Mouse (Mus musculus) spleen, adult 2 months (tissue): ENCODE data around the gene Rbm43. TPM values are rescaled to one million over a fixed set of nuclear protein-coding genes. Genes with fewer than 3 reads are reported as not detected.

ENCODE experiments used
- DNase-seq, 2 experiments: peaks; one replicate each; pipeline versions ENCODE4 v3.0.0 to v3.0.0-alpha.2; 2012 to 2021; ENCODE audit warnings: low spot score in 2 of 2, low read depth in 1 of 2
- H3K27ac ChIP-seq: fragments of 200-500 bp; 2 replicates; pipeline ENCODE4 v1.5.1; 2012; ENCODE audit warnings: low read length, inconsistent platforms; ENCODE audit not compliant: insufficient read depth
- H3K27me3 ChIP-seq: fragments of 200-500 bp; 2 replicates; pipeline ENCODE4 v1.6.1; 2012; ENCODE audit warnings: mild to moderate bottlenecking, moderate library complexity, low read length, inconsistent platforms; ENCODE audit not compliant: control insufficient read depth, insufficient read depth
- H3K36me3 ChIP-seq: fragments of 200-500 bp; 2 replicates; pipeline ENCODE4 v1.6.1; 2012; ENCODE audit warnings: mild to moderate bottlenecking, low read length, inconsistent platforms; ENCODE audit not compliant: control insufficient read depth, insufficient read depth
- H3K4me1 ChIP-seq: fragments of 200-500 bp; 2 replicates; pipeline ENCODE4 v1.6.1; 2011; ENCODE audit warnings: inconsistent platforms; ENCODE audit not compliant: control insufficient read depth, insufficient read depth, insufficient read length
- H3K4me3 ChIP-seq: fragments of 200-500 bp; 2 replicates; pipeline ENCODE4 v1.5.1; 2011; ENCODE audit warnings: mild to moderate bottlenecking, inconsistent platforms; ENCODE audit not compliant: insufficient read depth, insufficient read length; ENCODE audit errors: extremely low read depth
- CTCF ChIP-seq: fragments of 200-500 bp; IDR thresholded peaks from 2 replicates; pipeline ENCODE4 v1.5.1; 2011; ENCODE audit warnings: mild to moderate bottlenecking, inconsistent platforms; ENCODE audit not compliant: insufficient read depth, insufficient read length, insufficient replicate concordance; ENCODE audit errors: extremely low read depth
- POLR2A ChIP-seq: fragments of 200-500 bp; IDR thresholded peaks from 2 replicates; pipeline ENCODE4 v1.6.1; 2011; ENCODE audit warnings: low read depth, low read length, inconsistent platforms
- WGBS: fragments of 180-500 bp; shearing (Covaris S2); methylation state at CpG from one replicate; pipeline ENCODE4 v1.1.7; 2018; 5-methylcytosine and 5-hydroxymethylcytosine counted together
- polyA plus RNA-seq: library from polyadenylated mRNA; depleted of rRNA; stranded (reverse); fragments of >200 nt; gene quantifications from 2 replicates; pipeline ENCODE4 v1.2.3, GENCODE M21; 2012

The Rbm43 gene
- polyA plus RNA-seq, 1 experiment, result 11.3 TPM

DNA sequence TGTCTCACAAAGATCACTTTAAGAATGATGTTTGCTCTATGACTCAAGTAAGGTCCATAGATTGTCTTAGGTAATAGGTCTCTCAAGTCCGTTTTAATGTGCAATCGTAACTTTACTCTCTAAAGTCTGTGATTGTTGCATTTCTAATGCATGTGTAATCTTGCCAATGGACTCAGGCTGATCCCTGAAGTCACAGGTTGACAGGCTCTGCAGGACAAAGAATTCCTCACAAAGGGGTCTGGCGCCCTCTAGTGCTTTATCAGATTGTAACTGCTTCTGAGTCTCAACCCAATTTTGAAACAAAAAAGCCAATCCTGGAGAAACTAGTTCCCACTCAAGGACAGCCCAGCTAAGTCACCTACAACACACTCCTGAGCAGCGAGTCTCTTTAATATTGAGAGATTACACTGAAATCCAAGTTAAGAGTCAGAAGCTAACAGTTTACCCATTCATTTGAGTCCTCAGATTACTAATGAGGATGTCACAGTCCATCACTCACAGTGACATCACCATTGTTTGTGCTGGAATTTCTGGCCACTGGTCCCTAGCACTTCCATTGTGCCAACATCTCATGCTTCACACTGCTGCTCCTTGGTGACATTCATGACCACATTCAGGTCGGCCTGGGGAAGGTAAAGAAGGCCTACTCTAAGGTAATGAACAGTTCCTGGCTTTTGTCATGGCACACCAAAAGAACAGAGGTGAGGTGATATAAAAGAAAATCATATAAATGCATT is 19.9 kb downstream of the Rbm43 start:
- Histone ChIP-seq H3K27me3 (no peaks in the 10 kb centered on the region), H3K27ac (no peak overlapping the region), H3K4me3 (no peak overlapping the region), H3K4me1 (no peaks in the 10 kb centered on the region), H3K36me3 (no peaks in the 10 kb centered on the region)
- TF ChIP-seq POLR2A (no peak), CTCF (peak; percentile 41; the same call in 1 of the 2 replicates)
- DNase-seq, result peak in 1 of 2 experiments; percentile 55
- WGBS, result 24% methylated on average over 5 of the region's 5 CpGs

GRCm38 (mm10) chr2:51914532-51914931 is 20.4 kb downstream of the Rbm43 start:
- no peak for TF ChIP-seq POLR2A
- no peak for TF ChIP-seq CTCF
- Histone ChIP-seq H3K4me3 (no peak overlapping the region), H3K4me1 (no peaks in the 10 kb centered on the region), H3K36me3 (no peaks in the 10 kb centered on the region), H3K27ac (no peak overlapping the region), H3K27me3 (no peaks in the 10 kb centered on the region)
- DNase-seq, result no peak
- WGBS, result 63% methylated on average over 7 of the region's 7 CpGs

DNA sequence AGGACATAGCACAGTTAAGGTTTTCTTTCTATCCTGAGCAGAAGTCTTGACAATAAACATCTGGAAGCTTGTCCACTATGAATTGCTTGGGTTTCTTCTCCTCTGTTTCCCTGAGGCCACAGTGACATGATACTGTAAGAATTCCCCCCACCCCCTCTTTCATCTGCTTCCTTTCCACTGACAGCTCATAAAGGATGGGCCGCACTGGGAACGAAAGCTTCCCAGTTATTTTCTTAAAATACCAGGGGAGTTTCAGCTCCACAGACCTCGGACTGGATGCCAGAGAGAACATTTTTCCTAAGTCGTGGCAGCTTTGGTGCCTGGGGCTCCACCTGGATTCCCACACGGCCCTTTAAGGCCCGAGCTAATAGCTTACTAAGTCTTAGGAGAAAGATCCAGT is 22.2 kb downstream of the Rbm43 start:
- TF ChIP-seq CTCF (no peak), POLR2A (no peak)
- Histone ChIP-seq H3K27me3 (no peaks in the 10 kb centered on the region), H3K27ac (no peak overlapping the region), H3K4me3 (no peak overlapping the region), H3K36me3 (no peaks in the 10 kb centered on the region), H3K4me1 (no peaks in the 10 kb centered on the region)
- no peak for DNase-seq
- 73% methylated on average over 6 of the region's 6 CpGs for WGBS

GRCm38 (mm10) chr2:51911864-51912263 is 23.1 kb downstream of the Rbm43 start:
- Histone ChIP-seq H3K4me3 (no peak overlapping the region), H3K27ac (no peak overlapping the region), H3K4me1 (no peaks in the 10 kb centered on the region), H3K27me3 (no peaks in the 10 kb centered on the region), H3K36me3 (no peaks in the 10 kb centered on the region)
- TF ChIP-seq CTCF, result no peak
- no peak for TF ChIP-seq POLR2A
- DNase-seq, result no peak
- 32% methylated on average over 2 of the region's 2 CpGs for WGBS

DNA sequence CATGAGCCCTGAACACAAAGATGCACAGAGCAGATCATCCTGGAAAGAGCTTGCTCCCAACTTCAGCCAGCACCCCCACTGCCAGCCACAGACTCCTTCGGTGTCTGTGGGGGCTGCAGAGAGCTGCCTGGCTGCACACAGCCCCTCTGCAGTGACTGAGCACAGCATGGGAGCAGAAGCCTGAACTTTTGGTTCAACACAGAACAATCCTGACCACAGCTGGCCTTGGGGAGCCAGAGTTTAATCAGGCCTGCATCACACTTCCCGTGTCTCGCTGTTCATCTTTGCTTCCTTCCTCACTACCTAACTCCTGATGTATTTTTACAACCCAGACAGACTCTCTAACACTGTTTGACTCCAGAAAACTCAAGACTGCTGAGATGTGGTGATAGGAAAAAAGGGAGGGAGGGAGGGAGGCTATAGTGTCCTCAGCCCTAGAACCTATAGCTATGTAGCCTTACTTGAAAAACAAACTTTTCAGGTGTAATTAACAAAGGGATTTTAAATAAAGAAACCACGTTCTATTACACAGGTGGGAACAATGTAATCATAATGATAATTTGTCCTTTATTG is 27.3 kb downstream of the Rbm43 start:
- Histone ChIP-seq H3K4me3 (no peak overlapping the region), H3K36me3 (no peaks in the 10 kb centered on the region), H3K27me3 (no peaks in the 10 kb centered on the region), H3K27ac (no peak overlapping the region), H3K4me1 (no peaks in the 10 kb centered on the region)
- 23% methylated on average over 4 of the region's 4 CpGs for WGBS
- no peak for TF ChIP-seq POLR2A
- TF ChIP-seq CTCF, result no peak
- DNase-seq, result no peak

DNA sequence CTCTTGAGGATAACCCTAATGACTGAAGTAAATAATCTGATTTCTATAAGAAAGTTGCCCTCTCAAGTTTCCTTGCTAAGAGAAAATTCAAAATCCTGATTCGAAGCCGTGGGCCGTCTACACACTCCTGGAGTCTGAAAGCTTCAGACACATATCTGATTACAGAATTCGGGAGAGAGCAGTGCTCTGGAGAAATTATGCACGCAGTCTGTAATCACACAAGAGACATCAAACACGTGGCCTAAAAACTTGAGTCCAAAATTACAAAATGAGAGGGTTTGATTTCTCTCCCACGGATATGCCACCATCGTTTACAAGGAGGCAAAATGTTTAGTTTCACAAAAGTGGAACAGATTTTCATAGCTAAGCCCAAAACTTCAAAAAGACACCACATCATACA is 29.3 kb downstream of the Rbm43 start:
- WGBS, result 94% methylated on average over 8 of the region's 8 CpGs
- no peak overlapping the region for H3K27ac ChIP-seq

DNA sequence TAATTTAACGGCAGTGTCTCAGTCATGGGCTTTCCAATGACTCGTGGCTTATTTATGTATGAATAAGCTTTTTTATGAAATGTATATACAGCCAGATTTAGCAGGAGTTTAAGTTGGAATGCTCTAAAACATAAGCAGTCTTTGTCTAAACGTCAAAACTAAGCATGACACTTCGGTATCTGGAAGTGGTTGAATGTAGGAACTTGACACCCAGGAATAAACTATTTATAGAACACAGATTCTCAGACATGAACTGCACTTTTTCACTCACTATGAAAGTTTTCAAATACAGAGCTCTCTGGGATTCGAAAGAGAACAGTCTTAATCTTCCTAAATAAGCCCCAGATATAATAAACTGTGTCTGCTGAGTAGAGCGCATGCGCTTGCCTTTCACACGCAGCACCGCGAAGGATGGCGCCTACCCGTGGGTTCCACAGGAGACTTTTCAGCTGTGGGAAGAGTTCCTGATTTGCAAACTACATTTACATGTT is 42.5 kb downstream of the Rbm43 start:
- no peaks in the 10 kb centered on the region for H3K27me3 ChIP-seq
- H3K4me1 ChIP-seq, result no peaks in the 10 kb centered on the region
- H3K4me3 ChIP-seq, result no peak overlapping the region
- H3K36me3 ChIP-seq, result no peaks in the 10 kb centered on the region
- TF ChIP-seq CTCF (no peak), POLR2A (no peak)
- H3K27ac ChIP-seq, result no peak overlapping the region
- DNase-seq, result no peak
- WGBS, result 71% methylated on average over 12 of the region's 12 CpGs

More for the DNA sequence above, 29.3 kb downstream of the Rbm43 start:
- TF ChIP-seq CTCF, result no peak
- no peak for TF ChIP-seq POLR2A
- Histone ChIP-seq H3K4me1 (no peaks in the 10 kb centered on the region), H3K4me3 (no peak overlapping the region), H3K36me3 (no peaks in the 10 kb centered on the region), H3K27me3 (no peaks in the 10 kb centered on the region)
- no peak for DNase-seq
